Mouse (Mus musculus): Measurements from ENCODE around the gene Rac3. TPM values are rescaled to one million over a fixed set of nuclear protein-coding genes. Genes with fewer than 3 reads are reported as not detected.
A peak's percentile ranks its signal among the peaks of the same experiment; 100 is the strongest.

The Rac3 gene
- total RNA-seq, 2 experiments from 2014 or later = 0.87 to 1.3 TPM

- Histone ChIP-seq H3K4me3 (no peak overlapping the region), H3K27ac (no peak overlapping the region)
- TF ChIP-seq CTCF (IDR thresholded peaks at IDR 0.05) = no peak
- intact Hi-C loops (cut with DNase I) = no loop called here
- peak; percentile 20 for DNase-seq
Measured at GRCm38 (mm10) chr11:120689365-120689764, 31.9 kb upstream of the Rac3 start.

- Histone ChIP-seq H3K27ac (peak overlapping the region; percentile 35), H3K4me3 (no peak overlapping the region)
- peak; percentile 53 for DNase-seq
- TF ChIP-seq CTCF (IDR thresholded peaks at IDR 0.05) = peak; percentile 2; the same call in 1 of the 2 replicates
- intact Hi-C loops (cut with DNase I) = no loop called here
Measured at GRCm38 (mm10) chr11:120692471-120693011, 28.7 kb upstream of the Rac3 start.

GRCm38 (mm10) chr11:120693461-120693860 lies 27.8 kb upstream of the Rac3 start:
- Histone ChIP-seq H3K4me3 (no peak overlapping the region), H3K27ac (no peak overlapping the region)
- intact Hi-C loops (cut with DNase I) = no loop called here
- no peak for TF ChIP-seq CTCF (IDR thresholded peaks at IDR 0.05)
- no peak for DNase-seq

GRCm38 (mm10) chr11:120695184-120695583 lies 26.1 kb upstream of the Rac3 start:
- H3K4me3 ChIP-seq = no peak overlapping the region
- no peak for DNase-seq
- no peak for TF ChIP-seq CTCF (IDR thresholded peaks at IDR 0.05)
- intact Hi-C loops (cut with DNase I) = no loop called here
- H3K27ac ChIP-seq = no peak overlapping the region

- TF ChIP-seq CTCF (IDR thresholded peaks at IDR 0.05) = no peak
- intact Hi-C loops (cut with DNase I) = no loop called here
- no peak for DNase-seq
- Histone ChIP-seq H3K27ac (no peak overlapping the region), H3K4me3 (no peak overlapping the region)
Measured at GRCm38 (mm10) chr11:120695641-120696040, 25.6 kb upstream of the Rac3 start.

- peak; percentile 34 for TF ChIP-seq CTCF (IDR thresholded peaks at IDR 0.05)
- H3K4me3 ChIP-seq = no peak overlapping the region
- 0 out of 2 replicates have a peak overlapping the region, but pooled peaks have one; percentile 2 for H3K27ac ChIP-seq
- DNase-seq = no peak
- intact Hi-C loops (cut with DNase I) = no loop called here
Measured at GRCm38 (mm10) chr11:120696568-120696967, 24.7 kb upstream of the Rac3 start.

GRCm38 (mm10) chr11:120697741-120698140 lies 23.5 kb upstream of the Rac3 start:
- intact Hi-C loops (cut with DNase I) = no loop called here
- peak; percentile 84 for DNase-seq
- no peak overlapping the region for H3K4me3 ChIP-seq
- peak overlapping the region; percentile 85 for H3K27ac ChIP-seq
- TF ChIP-seq CTCF (IDR thresholded peaks at IDR 0.05) = peak; percentile 24; the same call in 1 of the 2 replicates

- DNase-seq = no peak
- no peak for TF ChIP-seq CTCF (IDR thresholded peaks at IDR 0.05)
- no peak overlapping the region for H3K27ac ChIP-seq
- no peak overlapping the region for H3K4me3 ChIP-seq
- intact Hi-C loops (cut with DNase I) = no loop called here
Measured at GRCm38 (mm10) chr11:120703696-120704454, 17.4 kb upstream of the Rac3 start.

GRCm38 (mm10) chr11:120704486-120705325 lies 16.6 kb upstream of the Rac3 start:
- intact Hi-C loops (cut with DNase I) = no loop called here
- Histone ChIP-seq H3K27ac (no peak overlapping the region), H3K4me3 (no peak overlapping the region)
- no peak for DNase-seq
- TF ChIP-seq CTCF (IDR thresholded peaks at IDR 0.05) = no peak

GRCm38 (mm10) chr11:120706120-120706519 lies 15.2 kb upstream of the Rac3 start:
- no peak overlapping the region for H3K27ac ChIP-seq
- intact Hi-C loops (cut with DNase I) = no loop called here
- DNase-seq = no peak
- no peak overlapping the region for H3K4me3 ChIP-seq
- TF ChIP-seq CTCF (IDR thresholded peaks at IDR 0.05) = no peak

- TF ChIP-seq CTCF (IDR thresholded peaks at IDR 0.05) = no peak
- H3K27ac ChIP-seq = no peak overlapping the region
- DNase-seq = no peak
- intact Hi-C loops (cut with DNase I) = no loop called here
- H3K4me3 ChIP-seq = no peak overlapping the region
Measured at GRCm38 (mm10) chr11:120707225-120707624, 14.0 kb upstream of the Rac3 start.

- no peak for TF ChIP-seq CTCF (IDR thresholded peaks at IDR 0.05)
- no peak overlapping the region for H3K4me3 ChIP-seq
- H3K27ac ChIP-seq = no peak overlapping the region
- intact Hi-C loops (cut with DNase I) = no loop called here
- no peak for DNase-seq
Measured at GRCm38 (mm10) chr11:120707969-120708368, 13.3 kb upstream of the Rac3 start.

- DNase-seq = no peak
- no peak overlapping the region for H3K27ac ChIP-seq
- no peak for TF ChIP-seq CTCF (IDR thresholded peaks at IDR 0.05)
- intact Hi-C loops (cut with DNase I) = no loop called here
- H3K4me3 ChIP-seq = no peak overlapping the region
Measured at GRCm38 (mm10) chr11:120709551-120709950, 11.7 kb upstream of the Rac3 start.

All from gastrocnemius, adult 2 months (tissue).